Mouse (Mus musculus): ENCODE measurements around the gene Mtus2.

GRCm38 (mm10) chr5:148272771-148273170 is 315.7 kb downstream of the Mtus2 start:
- TF ChIP-seq HCFC1 (IDR thresholded peaks at IDR 0.05; ENCODE audit: borderline replicate concordance, insufficient read depth, low read length) = no peak
- no peak for TF ChIP-seq CHD2 (IDR thresholded peaks at IDR 0.05; ENCODE audit: low read depth, low read length)
- TF ChIP-seq ZNF384 (IDR thresholded peaks at IDR 0.05; ENCODE audit: low read depth, low read length) = no peak
- no peak for TF ChIP-seq MAFK (IDR thresholded peaks at IDR 0.05; ENCODE audit: insufficient read depth, low read depth, low read length)
- TF ChIP-seq ZC3H11A (IDR thresholded peaks at IDR 0.05; ENCODE audit: borderline replicate concordance, low read depth, low read length) = no peak
